Mouse (Mus musculus): Measurements from ENCODE around the gene Moxd2. TPM values are rescaled to one million over a fixed set of nuclear protein-coding genes. Genes with fewer than 3 reads are reported as not detected.

Gene Moxd2
- polyA plus RNA-seq (2014; fragmentation: Illumina TruSeq; extraction: RNeasy Lipid Tissue Mini Kit (QIAGEN cat#74804)), result not detected

GRCm38 (mm10) chr6:40887394-40887793 lies at the start of gene Moxd2:
Gene Moxd2 (minus strand): TSS chr6:40887494.

GRCm38 (mm10) chr6:40900287-40900686 lies 13.0 kb upstream of the Moxd2 start, which contains the start of gene Prss58:
Gene Prss58 (minus strand): TSS chr6:40900387.

Other genes with a start within 250 kb of the Moxd2 start
- not detected for gene Prss58, start 12.9 kb upstream of the Moxd2 start, polyA plus RNA-seq (2014; fragmentation: Illumina TruSeq; extraction: RNeasy Lipid Tissue Mini Kit (QIAGEN cat#74804))
- not detected for gene 1700074P13Rik, start 53.1 kb upstream of the Moxd2 start, polyA plus RNA-seq (2014; fragmentation: Illumina TruSeq; extraction: RNeasy Lipid Tissue Mini Kit (QIAGEN cat#74804))
- gene Gm4744, start 64.4 kb upstream of the Moxd2 start, polyA plus RNA-seq (2014; fragmentation: Illumina TruSeq; extraction: RNeasy Lipid Tissue Mini Kit (QIAGEN cat#74804)), result not detected
- gene 1810009J06Rik, start 77.3 kb upstream of the Moxd2 start, polyA plus RNA-seq (2014; fragmentation: Illumina TruSeq; extraction: RNeasy Lipid Tissue Mini Kit (QIAGEN cat#74804)), result not detected
- gene Gm2663, start 112.0 kb upstream of the Moxd2 start, polyA plus RNA-seq (2014; fragmentation: Illumina TruSeq; extraction: RNeasy Lipid Tissue Mini Kit (QIAGEN cat#74804)), result not detected
- 0.63 TPM for gene 2210010C04Rik, start 148.0 kb upstream of the Moxd2 start, polyA plus RNA-seq (2014; fragmentation: Illumina TruSeq; extraction: RNeasy Lipid Tissue Mini Kit (QIAGEN cat#74804))

All from ovary, adult 10 weeks (tissue).